7 mouse cellular contexts compared by ENCODE assay signal in genomic region chr7:100582727-100583236, GRCm38 (mm10). TPM values are rescaled to one million over a fixed set of nuclear protein-coding genes. Genes with fewer than 3 reads are reported as not detected.
DNase-seq lines count a peak whose midpoint lies in the region; ATAC-seq lines count a peak whose summit lies in the region.

No protein-coding gene starts in this region.

- peak overlapping the region; percentile 80 for H3K4me2 ChIP-seq in intestine, embryonic 16.5 days (ENCODE audit: low read depth, low read length)
- peak overlapping the region; percentile 61 for H3K4me2 ChIP-seq in midbrain, embryonic 11.5 days

- WGBS in intestine, embryonic 16.5 days: under 1% methylated on average over 31 of the region's 31 CpGs
- under 1% methylated on average over 31 of the region's 31 CpGs for WGBS in midbrain, embryonic 11.5 days

- peak overlapping the region; percentile 84 for H3K9ac ChIP-seq in intestine, embryonic 16.5 days (ENCODE audit: low read depth, low read length)
- peak overlapping the region; percentile 88 for H3K9ac ChIP-seq in midbrain, embryonic 11.5 days (ENCODE audit: low read length)

- no peaks in the 10 kb centered on the region for H3K36me3 ChIP-seq in intestine, embryonic 16.5 days (ENCODE audit: control insufficient read depth, insufficient read depth, low read length)
- no peaks in the 10 kb centered on the region for H3K36me3 ChIP-seq in midbrain, embryonic 11.5 days (ENCODE audit: control insufficient read depth, insufficient read depth, low read length)

- peak; percentile 95 for ATAC-seq in intestine, embryonic 16.5 days
- ATAC-seq in midbrain, embryonic 11.5 days (ENCODE audit: low FRiP score): peak; percentile 90

- no peaks in the 10 kb centered on the region for H3K9me3 ChIP-seq in intestine, embryonic 16.5 days (ENCODE audit: control insufficient read depth, low read length)
- H3K9me3 ChIP-seq in midbrain, embryonic 11.5 days (ENCODE audit: control insufficient read depth, low read length): no peaks in the 10 kb centered on the region

- DNase-seq in adrenal gland, adult 8-10 months: peak; percentile 87
- DNase-seq in embryo, embryonic 9.5 days (ENCODE audit: extremely low spot score): peak; percentile 92
- DNase-seq in gastrocnemius, postnatal 4 days (ENCODE audit: low spot score in 2 of 2): peak; percentile 64 to 90
- DNase-seq in left cerebral cortex, postnatal 36 days (ENCODE audit: low spot score in 2 of 2): peak; percentile 91 to 92
- DNase-seq in midbrain, embryonic 11.5 days (ENCODE audit: low spot score, missing footprints): peak; percentile 99
- peak; percentile 79 for DNase-seq in skeletal muscle tissue, adult 2 months (ENCODE audit: low read depth, low spot score)

- peak overlapping the region; percentile 53 for H3K4me3 ChIP-seq in intestine, embryonic 16.5 days (ENCODE audit: low read length)
- H3K4me3 ChIP-seq in midbrain, embryonic 11.5 days (ENCODE audit: low read depth, low read length): peak overlapping the region; percentile 52

- intact Hi-C loops in left cerebral cortex, postnatal 36 days (cut with DNase I): no loop called here

- peak overlapping the region; percentile 79 for H3K27ac ChIP-seq in intestine, embryonic 16.5 days (ENCODE audit: low read length)
- H3K27ac ChIP-seq in midbrain, embryonic 11.5 days (ENCODE audit: low read depth, low read length): peak overlapping the region; percentile 82

- H3K4me1 ChIP-seq in intestine, embryonic 16.5 days (ENCODE audit: control insufficient read depth, insufficient read depth, low read length): no peaks in the 10 kb centered on the region
- H3K4me1 ChIP-seq in midbrain, embryonic 11.5 days (ENCODE audit: control insufficient read depth, insufficient read depth, low read length): peaks cover 8% of the 10 kb centered on the region; the same call in 1 of the 2 replicates

- no peaks in the 10 kb centered on the region for H3K27me3 ChIP-seq in intestine, embryonic 16.5 days (replicated peaks; ENCODE audit: control insufficient read depth, insufficient read depth, low read length)
- no peaks in the 10 kb centered on the region for H3K27me3 ChIP-seq in midbrain, embryonic 11.5 days (ENCODE audit: control insufficient read depth, insufficient read depth, low read length)

RNA-seq across cellular contexts. Expression of gene Rab6a, which starts 24.4 kb away (rescaled TPM):
- 10 to 100 TPM; 64.3 to 76.2 (median 70.9) TPM for total RNA-seq in adrenal gland, adult 8-10 months (2022)
- total RNA-seq in gastrocnemius, postnatal 4 days (2021): 10 to 100 TPM; 74.5 to 88.0 TPM
- polyA plus RNA-seq in intestine, embryonic 16.5 days (2015; fragmentation: Nextera tagmentation; extraction: Ambion mirVana): 85.7 and 89.7 TPM in 2 replicates
- 100 to 1,000 TPM; 395 to 423 TPM for total RNA-seq in left cerebral cortex, postnatal 36 days (2021)
- polyA plus RNA-seq in midbrain, embryonic 11.5 days (2014; fragmentation: Nextera tagmentation; extraction: Ambion mirVana): 180 and 198 TPM in 2 replicates

RNA-seq across cellular contexts. Expression of gene Mrpl48, which starts 25.3 kb away (rescaled TPM):
- 10 to 100 TPM; 51.9 to 63.8 (median 57.9) TPM for total RNA-seq in adrenal gland, adult 8-10 months (2022)
- 10 to 100 TPM; 60.1 to 67.2 TPM for total RNA-seq in gastrocnemius, postnatal 4 days (2021)
- 85.9 and 89.2 TPM in 2 replicates for polyA plus RNA-seq in intestine, embryonic 16.5 days (2015; fragmentation: Nextera tagmentation; extraction: Ambion mirVana)
- total RNA-seq in left cerebral cortex, postnatal 36 days (2021): 10 to 100 TPM; 65.4 to 75.2 TPM
- polyA plus RNA-seq in midbrain, embryonic 11.5 days (2014; fragmentation: Nextera tagmentation; extraction: Ambion mirVana): 62.9 and 70.2 TPM in 2 replicates

RNA-seq across cellular contexts. Expression of gene Coa4, which starts 45.9 kb away (rescaled TPM):
- total RNA-seq in adrenal gland, adult 8-10 months (2022): 10 to 100 TPM in 3 of 4 experiments, 1 to 10 TPM in 1; 8.1 to 14.5 (median 11.3) TPM
- 10 to 100 TPM; 10.7 to 13.1 TPM for total RNA-seq in gastrocnemius, postnatal 4 days (2021)
- 59.2 and 59.3 TPM in 2 replicates for polyA plus RNA-seq in intestine, embryonic 16.5 days (2015; fragmentation: Nextera tagmentation; extraction: Ambion mirVana)
- total RNA-seq in left cerebral cortex, postnatal 36 days (2021): 10 to 100 TPM in 1 of 2 experiments, 1 to 10 TPM in 1; 8.5 to 10.8 TPM
- polyA plus RNA-seq in midbrain, embryonic 11.5 days (2014; fragmentation: Nextera tagmentation; extraction: Ambion mirVana): 15.7 and 22.8 TPM in 2 replicates

Comparison
In these comparisons a context has a peak if more than half of its experiments do, and no peak if none do; other contexts are left out.
1. Peak in every context shown above with its lines: DNase-seq, ATAC-seq, H3K4me3 ChIP-seq and H3K27ac ChIP-seq.
2. RNA of gene Rab6a, which starts 24.4 kb away (total RNA-seq): 395 to 423 TPM in left cerebral cortex, postnatal 36 days; 74.5 to 88.0 TPM in gastrocnemius, postnatal 4 days and 64.3 to 76.2 TPM in adrenal gland, adult 8-10 months; every median in the first group is over 4 times any median in the second.